Mouse (Mus musculus) olfactory bulb, adult 2 months (tissue): ENCODE data around the gene Cyfip1.

ENCODE experiments used
- CTCF ChIP-seq: fragments of 200-500 bp; IDR thresholded peaks from 2 replicates; pipeline ENCODE4 v1.5.1; 2012; ENCODE audit warnings: low read depth, mild to moderate bottlenecking, low read length, moderate library complexity; ENCODE audit not compliant: insufficient read depth
- POLR2A ChIP-seq: fragments of 200-500 bp; IDR thresholded peaks from 2 replicates; pipeline ENCODE4 v1.6.1; 2012; ENCODE audit warnings: mild to moderate bottlenecking, low read depth, low read length, moderate library complexity; ENCODE audit not compliant: insufficient read depth

GRCm38 (mm10) chr7:55861175-55861574 lies 19.6 kb downstream of the Cyfip1 start:
- no peak for TF ChIP-seq POLR2A
- TF ChIP-seq CTCF, result no peak
